Mouse (Mus musculus) lung, embryonic 15.5 days (tissue): ENCODE measurements around the gene Hoxc11. TPM values are rescaled to one million over a fixed set of nuclear protein-coding genes. Genes with fewer than 3 reads are reported as not detected.
A peak's percentile ranks its signal among the peaks of the same experiment; 100 is the strongest.

Experiments used
- ATAC-seq: fragments of 200-750 bp; cut with Nextera tagmentation; 2 replicates; pipeline ENCODE4 v1.8.0; 2017; ENCODE audit warnings: moderate number of reproducible peaks, borderline replicate concordance; ENCODE audit not compliant: low FRiP score, low TSS enrichment; ENCODE audit errors: extremely low read depth
- H3K27ac ChIP-seq: fragments of 300-500 bp; sonication (generic); 2 replicates; pipeline ENCODE4 v1.5.1; 2015; ENCODE audit warnings: moderate library complexity, mild to moderate bottlenecking, inconsistent platforms
- H3K27me3 ChIP-seq: fragments of 300-500 bp; sonication (generic); 2 replicates; pipeline ENCODE4 v1.6.1; 2015; ENCODE audit warnings: inconsistent platforms
- H3K36me3 ChIP-seq: fragments of 300-500 bp; sonication (generic); 2 replicates; pipeline ENCODE4 v1.6.1; 2015; ENCODE audit warnings: inconsistent platforms
- H3K4me1 ChIP-seq: fragments of 300-500 bp; sonication (generic); 2 replicates; pipeline ENCODE4 v1.6.1; 2015; ENCODE audit warnings: inconsistent platforms
- H3K4me2 ChIP-seq: fragments of 300-500 bp; sonication (generic); 2 replicates; pipeline ENCODE4 v1.6.1; 2015; ENCODE audit warnings: inconsistent platforms, mild to moderate bottlenecking, moderate library complexity
- H3K4me3 ChIP-seq: fragments of 300-500 bp; sonication (generic); 2 replicates; pipeline ENCODE4 v1.5.1; 2015; ENCODE audit warnings: mild to moderate bottlenecking, inconsistent platforms
- H3K9ac ChIP-seq: fragments of 300-500 bp; sonication (generic); 2 replicates; pipeline ENCODE4 v1.6.1; 2015; ENCODE audit warnings: inconsistent platforms
- H3K9me3 ChIP-seq: fragments of 300-500 bp; sonication (generic); 2 replicates; pipeline ENCODE4 v1.6.1; 2016; ENCODE audit warnings: inconsistent platforms
- WGBS: fragments of 180-500 bp; shearing (Covaris S2); methylation state at CpG from one replicate; pipeline ENCODE4 v1.1.7; 2015; 5-methylcytosine and 5-hydroxymethylcytosine counted together
- polyA plus RNA-seq: library from polyadenylated mRNA; unstranded; fragments of >200 nt; fragmentation: Nextera tagmentation; extraction: Ambion mirVana; gene quantifications from 2 replicates; pipeline ENCODE4 v1.2.1, GENCODE M21; 2015

The Hoxc11 gene
- polyA plus RNA-seq, 1 experiment from 2014 or later: not detected

DNA sequence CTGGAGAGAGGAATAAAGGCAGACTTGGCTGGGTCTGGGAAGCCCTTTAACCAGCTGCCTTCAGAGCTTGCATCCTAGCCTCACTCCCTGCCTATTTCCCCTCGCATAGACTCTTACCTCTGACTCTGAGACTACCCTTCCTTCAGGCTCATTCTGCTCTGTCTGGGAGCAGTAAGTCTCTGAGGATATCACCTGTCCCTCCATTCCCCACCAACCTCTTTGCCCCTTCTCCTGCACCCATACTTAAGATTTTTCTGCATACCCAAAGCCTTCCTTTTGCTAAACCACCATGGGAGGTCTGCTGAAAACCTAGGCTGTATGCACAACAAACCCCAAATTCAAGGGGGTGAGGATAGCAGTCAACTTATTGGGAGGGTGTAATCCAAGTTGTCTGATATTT, 25.7 kb downstream of the Hoxc11 start:
- no peak overlapping the region for H3K4me2 ChIP-seq
- no peak for ATAC-seq
- H3K27ac ChIP-seq: no peak overlapping the region
- H3K4me3 ChIP-seq: no peak overlapping the region
- peaks cover 11% of the 10 kb centered on the region for H3K4me1 ChIP-seq
- 0% methylated on average over 1 of the region's 1 CpGs for WGBS
- H3K36me3 ChIP-seq: no peaks in the 10 kb centered on the region
- H3K9ac ChIP-seq: no peak overlapping the region
- H3K27me3 ChIP-seq: peaks cover 100% of the 10 kb centered on the region
- H3K9me3 ChIP-seq: no peaks in the 10 kb centered on the region

DNA sequence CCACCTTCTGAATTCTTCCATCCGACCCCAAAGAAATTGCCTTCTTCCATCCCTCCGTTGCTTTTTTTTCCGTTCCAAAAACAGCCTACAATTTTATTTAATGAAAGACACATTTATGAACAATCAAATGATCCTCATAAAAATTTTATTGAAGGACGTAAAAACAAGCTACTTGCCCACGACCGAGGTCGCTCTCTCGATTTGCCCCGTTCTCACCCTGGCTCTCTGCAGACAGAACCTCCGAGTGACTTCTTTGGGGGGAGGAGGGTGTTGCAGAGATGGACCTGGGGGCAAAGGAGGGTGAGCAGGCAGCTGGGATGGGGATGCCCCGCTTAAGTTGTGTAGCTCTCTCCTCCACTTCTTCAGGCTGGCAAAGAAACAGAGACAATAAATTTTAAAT, 26.1 kb downstream of the Hoxc11 start:
- H3K4me1 ChIP-seq: peaks cover 11% of the 10 kb centered on the region
- H3K27me3 ChIP-seq: peaks cover 100% of the 10 kb centered on the region
- H3K9ac ChIP-seq: no peak overlapping the region
- no peak overlapping the region for H3K27ac ChIP-seq
- WGBS: 4% methylated on average over 11 of the region's 11 CpGs
- no peaks in the 10 kb centered on the region for H3K36me3 ChIP-seq
- H3K9me3 ChIP-seq: no peaks in the 10 kb centered on the region
- H3K4me3 ChIP-seq: no peak overlapping the region
- H3K4me2 ChIP-seq: no peak overlapping the region
- ATAC-seq: no peak

DNA sequence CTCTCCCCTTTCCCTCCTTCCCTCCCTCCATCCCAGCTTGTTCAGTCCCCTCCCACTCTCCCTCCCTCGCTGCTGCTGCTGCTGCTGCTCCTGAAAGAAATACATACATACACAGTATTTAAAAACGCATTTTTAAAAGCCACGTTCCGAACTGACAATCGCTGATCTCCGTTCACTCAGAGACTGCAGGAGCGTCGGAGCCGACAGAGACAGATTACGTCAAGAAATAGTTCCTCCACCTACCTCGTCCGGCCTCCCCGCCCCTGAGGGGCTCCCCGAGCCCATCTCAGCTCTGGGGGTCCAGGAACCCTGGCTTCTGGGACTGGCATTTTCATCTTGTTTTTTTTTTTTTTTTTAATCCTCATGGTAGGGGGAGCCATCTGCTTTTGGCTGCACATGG, 26.7 kb downstream of the Hoxc11 start:
- H3K4me1 ChIP-seq: peaks cover 11% of the 10 kb centered on the region
- under 1% methylated on average over 14 of the region's 14 CpGs for WGBS
- no peaks in the 10 kb centered on the region for H3K9me3 ChIP-seq
- H3K4me2 ChIP-seq: peak overlapping the region; percentile 37; the same call in 1 of the 2 replicates
- no peaks in the 10 kb centered on the region for H3K36me3 ChIP-seq
- H3K9ac ChIP-seq: no peak overlapping the region
- H3K4me3 ChIP-seq: no peak overlapping the region
- ATAC-seq: no peak
- H3K27me3 ChIP-seq: peaks cover 100% of the 10 kb centered on the region
- no peak overlapping the region for H3K27ac ChIP-seq

DNA sequence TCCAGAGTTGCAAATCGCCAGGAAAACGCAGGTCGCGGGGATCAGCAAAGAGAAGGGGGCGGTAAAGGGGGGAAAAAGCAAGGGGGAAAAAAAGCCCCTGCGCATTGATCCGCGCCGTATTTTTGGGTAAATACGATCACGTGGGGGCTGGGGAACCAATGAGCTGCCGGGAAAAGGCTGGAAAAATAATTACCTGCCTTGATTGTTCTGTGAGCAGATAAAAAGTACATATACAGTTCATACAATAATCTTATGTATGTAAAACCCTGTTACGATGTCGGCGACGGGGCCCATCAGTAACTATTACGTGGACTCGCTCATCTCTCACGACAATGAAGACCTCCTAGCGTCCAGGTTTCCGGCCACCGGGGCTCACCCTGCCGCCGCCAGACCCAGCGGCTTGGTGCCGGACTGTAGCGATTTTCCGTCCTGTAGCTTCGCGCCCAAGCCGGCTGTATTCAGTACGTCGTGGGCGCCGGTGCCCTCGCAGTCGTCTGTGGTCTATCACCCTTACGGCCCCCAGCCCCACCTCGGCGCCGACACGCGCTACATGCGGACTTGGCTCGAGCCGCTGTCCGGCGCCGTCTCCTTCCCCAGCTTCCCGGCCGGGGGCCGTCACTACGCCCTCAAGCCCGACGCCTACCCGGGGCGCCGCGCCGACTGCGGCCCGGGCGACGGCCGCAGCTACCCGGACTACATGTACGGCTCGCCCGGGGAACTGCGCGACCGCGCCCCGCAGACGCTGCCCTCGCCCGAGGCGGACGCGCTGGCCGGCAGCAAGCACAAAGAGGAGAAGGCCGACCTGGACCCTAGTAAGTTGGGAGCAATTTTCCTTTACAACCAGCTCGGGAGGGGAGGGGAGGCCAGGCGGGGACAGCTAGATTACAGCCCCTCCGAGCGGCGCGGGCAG, 27.4 kb downstream of the Hoxc11 start:
- Histone ChIP-seq H3K27me3 (peaks cover 100% of the 10 kb centered on the region), H3K36me3 (no peaks in the 10 kb centered on the region), H3K4me2 (peak overlapping the region; percentile 37), H3K4me1 (peaks cover 11% of the 10 kb centered on the region), H3K9me3 (no peaks in the 10 kb centered on the region), H3K9ac (no peak overlapping the region), H3K4me3 (peak overlapping the region; percentile 16), H3K27ac (no peak overlapping the region)
- WGBS: under 1% methylated on average over 88 of the region's 88 CpGs
- ATAC-seq: peak; percentile 16; the same call in 1 of the 2 replicates

DNA sequence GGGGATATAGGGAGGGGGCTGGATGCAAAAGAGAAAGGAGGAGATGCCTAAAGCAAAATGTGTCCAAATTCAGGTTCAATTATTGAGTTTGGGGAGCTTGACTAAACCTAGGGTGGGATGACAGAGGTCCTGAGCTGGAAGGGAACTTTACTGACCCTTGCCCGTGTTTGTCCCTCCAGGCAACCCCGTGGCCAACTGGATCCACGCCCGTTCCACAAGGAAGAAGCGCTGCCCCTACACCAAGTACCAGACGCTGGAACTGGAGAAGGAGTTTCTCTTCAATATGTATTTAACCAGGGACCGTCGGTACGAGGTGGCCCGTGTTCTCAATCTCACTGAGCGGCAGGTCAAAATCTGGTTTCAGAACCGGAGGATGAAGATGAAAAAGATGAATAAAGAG, 29.5 kb downstream of the Hoxc11 start:
- Histone ChIP-seq H3K4me3 (no peak overlapping the region), H3K9ac (no peak overlapping the region), H3K27ac (no peak overlapping the region), H3K36me3 (no peaks in the 10 kb centered on the region), H3K27me3 (peaks cover 100% of the 10 kb centered on the region), H3K4me1 (peaks cover 7% of the 10 kb centered on the region), H3K9me3 (no peaks in the 10 kb centered on the region), H3K4me2 (no peak overlapping the region)
- ATAC-seq: no peak
- 0% methylated on average over 12 of the region's 12 CpGs for WGBS

DNA sequence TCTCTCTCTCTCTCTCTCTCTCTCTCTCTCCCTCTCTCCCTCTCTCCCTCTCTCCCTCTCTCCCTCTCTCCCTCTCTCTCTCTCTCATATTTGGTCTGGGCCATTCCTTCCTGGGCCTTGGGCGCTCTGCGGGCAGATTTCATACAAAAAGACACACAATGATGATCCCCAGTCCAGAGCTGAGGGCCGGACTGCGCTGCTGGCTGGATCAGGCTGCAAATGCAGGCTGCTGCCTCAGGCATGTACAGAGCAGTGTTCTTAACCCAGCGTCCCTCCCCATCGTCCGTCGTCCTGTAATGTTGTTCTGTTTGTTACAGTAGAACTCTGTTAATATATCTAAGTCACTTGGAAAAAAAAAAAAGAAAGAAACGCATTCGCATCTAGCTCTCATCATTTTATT, 30.3 kb downstream of the Hoxc11 start:
- H3K27ac ChIP-seq: no peak overlapping the region
- no peak overlapping the region for H3K4me3 ChIP-seq
- no peak for ATAC-seq
- no peaks in the 10 kb centered on the region for H3K9me3 ChIP-seq
- H3K36me3 ChIP-seq: no peaks in the 10 kb centered on the region
- H3K4me1 ChIP-seq: peaks cover 7% of the 10 kb centered on the region
- no peak overlapping the region for H3K9ac ChIP-seq
- H3K27me3 ChIP-seq: peaks cover 100% of the 10 kb centered on the region
- 3% methylated on average over 10 of the region's 10 CpGs for WGBS
- no peak overlapping the region for H3K4me2 ChIP-seq

- H3K36me3 ChIP-seq: no peaks in the 10 kb centered on the region
- no peak overlapping the region for H3K27ac ChIP-seq
- ATAC-seq: no peak
- H3K4me2 ChIP-seq: no peak overlapping the region
- H3K4me1 ChIP-seq: peaks cover 7% of the 10 kb centered on the region
- WGBS: 11% methylated on average over 3 of the region's 3 CpGs
- no peak overlapping the region for H3K9ac ChIP-seq
- no peaks in the 10 kb centered on the region for H3K9me3 ChIP-seq
- H3K27me3 ChIP-seq: peaks cover 100% of the 10 kb centered on the region
- no peak overlapping the region for H3K4me3 ChIP-seq
Observed at GRCm38 (mm10) chr15:102984925-102985324, 30.7 kb downstream of the Hoxc11 start.

GRCm38 (mm10) chr15:102987124-102987833, 33.1 kb downstream of the Hoxc11 start:
- no peak overlapping the region for H3K9ac ChIP-seq
- no peaks in the 10 kb centered on the region for H3K9me3 ChIP-seq
- 0 out of 2 replicates have a peak, but pooled peaks cover 5% of the 10 kb centered on the region for H3K4me1 ChIP-seq
- no peak overlapping the region for H3K4me2 ChIP-seq
- WGBS: 3% methylated on average over 21 of the region's 21 CpGs
- H3K36me3 ChIP-seq: no peaks in the 10 kb centered on the region
- peaks cover 99% of the 10 kb centered on the region for H3K27me3 ChIP-seq
- ATAC-seq: peak; percentile 53; the same call in 1 of the 2 replicates
- no peak overlapping the region for H3K4me3 ChIP-seq
- H3K27ac ChIP-seq: no peak overlapping the region

DNA sequence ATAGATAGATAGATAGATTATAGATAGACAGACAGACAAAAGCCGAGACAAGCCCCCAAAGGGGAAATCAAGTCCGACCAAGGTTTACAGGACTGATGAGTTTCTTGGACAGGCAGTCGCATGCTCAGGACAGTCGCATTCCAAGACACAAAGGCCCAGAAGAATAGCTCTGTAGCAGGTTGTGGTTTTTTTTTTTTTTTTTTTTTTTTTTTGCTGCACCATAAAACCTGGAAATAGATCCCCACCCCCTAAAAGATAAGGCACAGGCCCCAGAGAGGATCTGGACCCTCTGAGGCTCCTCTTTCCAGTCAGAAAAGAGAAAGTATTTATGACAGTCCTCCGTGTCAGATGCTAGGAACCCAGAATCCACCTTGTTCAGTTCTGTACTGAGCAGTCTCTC, 33.9 kb downstream of the Hoxc11 start:
- WGBS: 23% methylated on average over 5 of the region's 5 CpGs
- no peaks in the 10 kb centered on the region for H3K36me3 ChIP-seq
- peaks cover 99% of the 10 kb centered on the region for H3K27me3 ChIP-seq
- 0 out of 2 replicates have a peak, but pooled peaks cover 5% of the 10 kb centered on the region for H3K4me1 ChIP-seq
- ATAC-seq: no peak
- H3K9me3 ChIP-seq: no peaks in the 10 kb centered on the region
- no peak overlapping the region for H3K4me2 ChIP-seq
- no peak overlapping the region for H3K4me3 ChIP-seq
- H3K27ac ChIP-seq: no peak overlapping the region
- H3K9ac ChIP-seq: no peak overlapping the region

DNA sequence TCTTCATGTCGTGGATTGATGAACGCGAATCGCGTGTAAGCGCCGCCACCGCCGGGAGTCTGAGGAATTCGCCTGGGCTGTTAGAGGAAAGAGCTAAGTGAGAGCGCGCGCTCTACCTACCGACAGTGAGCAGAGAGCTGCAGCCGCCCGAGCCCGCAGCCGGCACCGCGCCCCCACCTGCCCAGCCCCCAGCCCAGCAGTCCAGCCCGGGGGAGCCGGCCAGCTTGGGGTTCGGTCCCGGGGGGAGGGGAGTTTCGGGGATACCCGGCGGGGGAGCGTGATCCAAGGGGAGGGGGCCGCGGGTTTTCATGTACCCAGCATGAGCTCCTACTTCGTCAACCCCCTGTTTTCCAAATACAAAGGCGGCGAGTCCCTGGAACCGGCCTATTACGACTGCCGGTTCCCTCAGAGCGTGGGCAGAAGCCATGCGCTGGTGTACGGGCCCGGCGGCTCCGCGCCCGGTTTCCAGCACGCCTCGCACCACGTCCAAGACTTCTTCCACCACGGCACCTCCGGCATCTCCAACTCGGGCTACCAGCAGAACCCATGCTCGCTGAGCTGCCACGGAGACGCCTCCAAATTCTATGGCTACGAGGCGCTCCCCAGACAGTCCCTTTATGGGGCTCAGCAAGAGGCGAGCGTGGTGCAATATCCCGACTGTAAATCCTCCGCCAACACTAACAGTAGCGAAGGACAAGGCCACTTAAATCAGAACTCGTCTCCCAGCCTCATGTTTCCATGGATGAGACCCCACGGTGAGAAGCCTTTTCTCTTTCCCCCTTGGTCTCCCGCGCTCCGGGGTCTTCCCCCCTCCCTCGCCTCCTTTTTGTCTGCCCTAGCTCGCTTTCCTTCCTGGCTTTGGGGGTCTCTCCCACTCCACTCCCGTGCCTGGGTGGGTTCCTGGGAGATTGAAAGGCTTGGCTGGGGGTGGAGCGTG, 36.5 kb downstream of the Hoxc11 start, which contains the start of gene Hoxc8:
Gene Hoxc8, plus strand, starts transcription at position 147 of the 937 bp plus-strand sequence.
- peaks cover 98% of the 10 kb centered on the region for H3K27me3 ChIP-seq
- H3K9ac ChIP-seq: no peak within 1 kb of the TSS
- 1% methylated on average over 69 of the region's 69 CpGs for WGBS
- no peaks in the 10 kb centered on the region for H3K9me3 ChIP-seq
- ATAC-seq: no peak
- H3K4me2 ChIP-seq: 0 out of 2 replicates have a peak within 1 kb of the TSS, but pooled peaks have one; percentile 18
- no peak within 1 kb of the TSS for H3K27ac ChIP-seq
- 0 out of 2 replicates have a peak, but pooled peaks cover 5% of the 10 kb centered on the region for H3K4me1 ChIP-seq
- no peaks in the 10 kb centered on the region for H3K36me3 ChIP-seq
- H3K4me3 ChIP-seq: 0 out of 2 replicates have a peak within 1 kb of the TSS, but pooled peaks have one; percentile 8

DNA sequence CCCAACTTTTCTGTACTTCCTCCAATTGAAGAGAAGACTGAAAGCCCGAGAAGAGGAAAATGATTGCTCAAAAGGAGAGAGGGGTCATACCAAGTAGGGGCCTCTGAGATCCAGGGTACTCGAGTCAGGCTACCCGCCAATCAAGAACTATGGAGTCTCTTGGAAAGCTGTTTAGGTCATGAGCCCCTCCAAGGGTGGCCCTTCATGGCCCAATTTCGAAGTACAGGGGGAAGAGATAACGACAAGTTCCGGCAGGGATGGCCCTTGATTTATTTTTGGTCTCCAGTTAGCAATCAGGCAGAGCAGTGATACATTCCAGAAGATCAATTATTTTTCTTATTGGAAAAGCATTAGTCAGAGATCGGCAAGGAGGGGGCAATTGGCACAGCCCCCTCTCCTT, 37.6 kb downstream of the Hoxc11 start:
- no peaks in the 10 kb centered on the region for H3K36me3 ChIP-seq
- H3K4me1 ChIP-seq: 0 out of 2 replicates have a peak, but pooled peaks cover 5% of the 10 kb centered on the region
- no peaks in the 10 kb centered on the region for H3K9me3 ChIP-seq
- no peak overlapping the region for H3K27ac ChIP-seq
- H3K4me3 ChIP-seq: no peak overlapping the region
- H3K27me3 ChIP-seq: peaks cover 98% of the 10 kb centered on the region
- ATAC-seq: no peak
- no peak overlapping the region for H3K9ac ChIP-seq
- no peak overlapping the region for H3K4me2 ChIP-seq
- WGBS: 5% methylated on average over 7 of the region's 7 CpGs
